Mouse (Mus musculus) spleen, adult 2 months (tissue): ENCODE results near the gene Foxa3. TPM values are rescaled to one million over a fixed set of nuclear protein-coding genes. Genes with fewer than 3 reads are reported as not detected.

Experiments used
- DNase-seq, 2 experiments: peaks; one replicate each; pipeline versions ENCODE4 v3.0.0 to v3.0.0-alpha.2; 2012 to 2021; ENCODE audit warnings: low spot score in 2 of 2, low read depth in 1 of 2
- H3K27ac ChIP-seq: fragments of 200-500 bp; 2 replicates; pipeline ENCODE4 v1.5.1; 2012; ENCODE audit warnings: low read length, inconsistent platforms; ENCODE audit not compliant: insufficient read depth
- H3K27me3 ChIP-seq: fragments of 200-500 bp; 2 replicates; pipeline ENCODE4 v1.6.1; 2012; ENCODE audit warnings: mild to moderate bottlenecking, moderate library complexity, low read length, inconsistent platforms; ENCODE audit not compliant: control insufficient read depth, insufficient read depth
- H3K36me3 ChIP-seq: fragments of 200-500 bp; 2 replicates; pipeline ENCODE4 v1.6.1; 2012; ENCODE audit warnings: mild to moderate bottlenecking, low read length, inconsistent platforms; ENCODE audit not compliant: control insufficient read depth, insufficient read depth
- H3K4me1 ChIP-seq: fragments of 200-500 bp; 2 replicates; pipeline ENCODE4 v1.6.1; 2011; ENCODE audit warnings: inconsistent platforms; ENCODE audit not compliant: control insufficient read depth, insufficient read depth, insufficient read length
- H3K4me3 ChIP-seq: fragments of 200-500 bp; 2 replicates; pipeline ENCODE4 v1.5.1; 2011; ENCODE audit warnings: mild to moderate bottlenecking, inconsistent platforms; ENCODE audit not compliant: insufficient read depth, insufficient read length; ENCODE audit errors: extremely low read depth
- CTCF ChIP-seq: fragments of 200-500 bp; IDR thresholded peaks from 2 replicates; pipeline ENCODE4 v1.5.1; 2011; ENCODE audit warnings: mild to moderate bottlenecking, inconsistent platforms; ENCODE audit not compliant: insufficient read depth, insufficient read length, insufficient replicate concordance; ENCODE audit errors: extremely low read depth
- POLR2A ChIP-seq: fragments of 200-500 bp; IDR thresholded peaks from 2 replicates; pipeline ENCODE4 v1.6.1; 2011; ENCODE audit warnings: low read depth, low read length, inconsistent platforms
- whole genome bisulfite sequencing: fragments of 180-500 bp; shearing (Covaris S2); methylation state at CpG from one replicate; pipeline ENCODE4 v1.1.7; 2018; 5-methylcytosine and 5-hydroxymethylcytosine counted together
- polyA plus RNA-seq: library from polyadenylated mRNA; depleted of rRNA; stranded (reverse); fragments of >200 nt; gene quantifications from 2 replicates; pipeline ENCODE4 v1.2.3, GENCODE M21; 2012

The Foxa3 gene
- polyA plus RNA-seq, 1 experiment: 0.49 TPM

GRCm38 (mm10) chr7:19055108-19055507, 31.8 kb upstream of the Foxa3 start:
- no peak for TF ChIP-seq POLR2A
- no peak for TF ChIP-seq CTCF
- Histone ChIP-seq H3K27me3 (no peaks in the 10 kb centered on the region), H3K36me3 (peaks cover 15% of the 10 kb centered on the region), H3K27ac (no peak overlapping the region), H3K4me3 (no peak overlapping the region), H3K4me1 (no peaks in the 10 kb centered on the region)
- DNase-seq: no peak
- WGBS: 88% methylated on average over 8 of the region's 8 CpGs

- Histone ChIP-seq H3K27ac (no peak overlapping the region), H3K36me3 (peaks cover 15% of the 10 kb centered on the region), H3K27me3 (no peaks in the 10 kb centered on the region), H3K4me1 (no peaks in the 10 kb centered on the region), H3K4me3 (no peak overlapping the region)
- WGBS: 93% methylated on average over 9 of the region's 9 CpGs
- TF ChIP-seq CTCF (no peak), POLR2A (no peak)
- DNase-seq: no peak
Measured at GRCm38 (mm10) chr7:19054777-19055076, 31.4 kb upstream of the Foxa3 start.

DNA sequence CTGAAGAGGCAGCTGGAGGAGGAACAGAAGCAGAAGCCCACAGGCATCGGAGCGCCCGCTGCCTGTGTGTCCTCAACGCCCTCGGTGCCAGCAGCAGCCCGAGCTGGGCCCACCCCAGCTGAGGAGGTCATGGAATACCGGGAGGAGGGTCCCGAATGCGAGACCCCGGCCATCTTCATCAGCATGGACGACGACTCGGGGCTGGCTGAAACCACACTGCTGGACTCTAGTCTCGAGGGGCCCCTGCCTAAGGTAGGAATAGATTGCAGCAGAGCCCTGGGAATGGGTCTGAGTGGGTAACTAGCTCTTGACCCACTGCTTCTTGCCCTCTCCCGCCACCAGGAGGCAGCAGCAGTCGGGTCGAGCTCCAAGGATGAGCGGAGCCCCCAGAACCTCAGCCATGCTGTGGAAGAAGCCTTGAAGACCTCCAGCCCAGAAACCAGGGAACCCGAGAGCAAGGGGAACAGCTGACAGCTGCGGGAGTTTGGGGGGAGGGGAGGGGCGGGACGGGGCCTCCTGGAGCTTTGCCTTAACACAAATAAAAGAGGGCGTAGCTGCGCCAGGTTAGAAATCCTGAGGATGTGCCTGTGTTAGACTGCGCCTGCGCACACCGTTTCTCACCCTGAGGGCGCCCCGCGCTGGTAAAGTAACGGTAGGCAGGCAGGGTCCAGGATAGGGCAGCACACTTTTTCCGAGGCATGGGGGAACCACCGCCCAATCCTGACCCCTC, 30.9 kb upstream of the Foxa3 start, which contains the start of gene Rsph6a:
Rsph6a (plus strand) TSS at position 644 of the 730 bp plus-strand sequence.
- WGBS: 79% methylated on average over 33 of the region's 33 CpGs
- Histone ChIP-seq H3K36me3 (peaks cover 19% of the 10 kb centered on the region), H3K27me3 (no peaks in the 10 kb centered on the region), H3K27ac (no peak within 1 kb of the TSS), H3K4me3 (no peak within 1 kb of the TSS), H3K4me1 (no peaks in the 10 kb centered on the region)
- TF ChIP-seq CTCF (peak; percentile 24; the same call in 1 of the 2 replicates), POLR2A (no peak)
- DNase-seq: no peak

GRCm38 (mm10) chr7:19053136-19053532, 29.8 kb upstream of the Foxa3 start:
- Histone ChIP-seq H3K4me3 (no peak overlapping the region), H3K27ac (no peak overlapping the region), H3K36me3 (peaks cover 28% of the 10 kb centered on the region), H3K27me3 (no peaks in the 10 kb centered on the region), H3K4me1 (no peaks in the 10 kb centered on the region)
- 95% methylated on average over 7 of the region's 7 CpGs for WGBS
- no peak for DNase-seq
- no peak for TF ChIP-seq CTCF
- no peak for TF ChIP-seq POLR2A

DNA sequence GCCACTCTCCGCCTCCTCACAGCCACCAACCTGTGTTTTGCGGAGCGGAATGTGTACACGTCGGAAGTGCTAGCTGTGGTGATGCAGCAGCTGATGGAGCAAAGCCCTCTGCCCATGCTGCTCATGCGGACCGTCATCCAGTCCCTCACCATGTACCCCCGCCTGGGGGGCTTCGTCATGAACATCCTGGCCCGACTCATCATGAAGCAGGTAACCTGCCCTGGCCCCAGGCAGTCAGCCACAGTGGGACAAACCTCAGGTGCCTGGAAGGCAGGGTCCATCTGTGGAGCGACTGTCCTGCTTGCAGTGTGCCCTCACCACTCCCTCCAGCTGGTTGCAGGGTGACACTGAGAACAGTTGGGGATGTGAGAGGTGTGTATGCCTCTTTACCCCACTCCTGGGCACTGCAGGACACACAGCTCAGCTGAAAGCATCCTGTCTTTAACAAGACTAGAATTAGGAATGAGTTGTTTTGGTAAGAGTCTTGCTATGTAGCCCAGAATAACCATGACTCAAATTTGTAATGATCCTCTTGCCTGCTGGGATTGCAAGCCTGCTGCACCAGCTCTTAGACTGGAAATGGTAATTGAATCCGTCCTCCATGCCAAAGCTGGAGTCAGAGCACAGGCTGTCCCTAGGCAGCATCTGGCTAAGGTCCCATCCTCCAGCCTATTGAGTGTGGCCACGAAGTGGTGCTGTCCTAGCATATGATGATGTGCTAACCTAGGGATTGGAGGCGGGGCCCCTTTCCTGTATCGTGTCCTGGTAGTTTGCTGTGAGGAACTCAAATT, 29.2 kb upstream of the Foxa3 start:
- H3K36me3 ChIP-seq: peaks cover 34% of the 10 kb centered on the region
- H3K27me3 ChIP-seq: no peaks in the 10 kb centered on the region
- TF ChIP-seq CTCF (no peak), POLR2A (no peak)
- H3K4me3 ChIP-seq: no peak overlapping the region
- DNase-seq: no peak
- no peaks in the 10 kb centered on the region for H3K4me1 ChIP-seq
- H3K27ac ChIP-seq: no peak overlapping the region
- WGBS: 92% methylated on average over 15 of the region's 15 CpGs

DNA sequence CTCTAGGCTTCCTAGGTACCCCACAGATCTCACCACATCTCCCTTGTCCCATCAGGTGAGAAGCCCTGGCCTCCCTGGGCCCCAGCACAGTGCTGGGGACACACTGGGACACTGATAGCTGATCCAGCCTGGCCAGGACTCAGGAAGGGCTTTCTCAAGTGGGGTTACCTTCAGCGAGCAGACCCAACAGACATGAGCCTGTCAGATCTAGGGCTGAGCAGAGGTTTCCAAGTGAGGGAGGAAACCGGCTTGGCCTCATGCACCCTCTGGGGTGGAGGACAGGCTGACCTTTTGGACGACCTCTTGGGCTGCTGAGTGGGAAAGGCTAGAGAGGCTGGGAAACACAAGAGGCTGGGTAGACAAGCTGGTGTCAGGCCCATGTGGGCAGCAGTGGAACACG, 27.8 kb upstream of the Foxa3 start:
- DNase-seq: no peak
- no peak for TF ChIP-seq CTCF
- no peak for TF ChIP-seq POLR2A
- H3K4me3 ChIP-seq: no peak overlapping the region
- H3K27me3 ChIP-seq: no peaks in the 10 kb centered on the region
- 88% methylated on average over 4 of the region's 4 CpGs for WGBS
- H3K27ac ChIP-seq: no peak overlapping the region
- no peaks in the 10 kb centered on the region for H3K4me1 ChIP-seq
- peaks cover 43% of the 10 kb centered on the region for H3K36me3 ChIP-seq

- Histone ChIP-seq H3K4me3 (no peak overlapping the region), H3K27ac (no peak overlapping the region), H3K4me1 (no peaks in the 10 kb centered on the region), H3K27me3 (no peaks in the 10 kb centered on the region), H3K36me3 (peaks cover 48% of the 10 kb centered on the region)
- WGBS: 58% methylated on average over 8 of the region's 8 CpGs
- TF ChIP-seq CTCF (no peak), POLR2A (no peak)
- DNase-seq: no peak
Measured at GRCm38 (mm10) chr7:19050172-19050571, 26.8 kb upstream of the Foxa3 start.
